Mouse (Mus musculus): ENCODE results near the gene Plod3. TPM values are rescaled to one million over a fixed set of nuclear protein-coding genes. Genes with fewer than 3 reads are reported as not detected.

Plod3 gene
- total RNA-seq, 2 experiments from 2014 or later, result 21.8 to 24.3 TPM

DNA sequence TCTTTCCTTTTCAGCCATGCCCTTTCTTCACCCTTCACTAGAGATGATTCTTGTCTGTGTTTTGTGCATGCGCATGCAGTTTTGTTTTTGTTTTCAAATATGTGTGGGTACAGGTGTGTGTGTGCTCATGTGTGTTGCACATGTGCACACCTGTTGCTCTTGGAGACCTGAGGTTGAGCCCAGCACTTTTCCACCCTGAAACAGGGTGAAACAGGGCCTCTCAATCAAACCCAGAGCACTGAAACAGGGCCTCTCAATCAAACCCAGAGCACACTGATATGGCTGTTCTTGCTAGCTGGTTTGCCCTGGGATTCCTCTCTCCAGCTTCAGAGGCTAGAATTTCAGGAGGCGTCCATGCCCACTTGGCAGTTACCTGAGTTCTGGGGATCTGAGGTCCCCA is 13.8 kb downstream of the Plod3 start:
- intact Hi-C loops (cut with DNase I; ENCODE audit: low total_unique reads), result no loop called here
- DNase-seq, result no peak

DNA sequence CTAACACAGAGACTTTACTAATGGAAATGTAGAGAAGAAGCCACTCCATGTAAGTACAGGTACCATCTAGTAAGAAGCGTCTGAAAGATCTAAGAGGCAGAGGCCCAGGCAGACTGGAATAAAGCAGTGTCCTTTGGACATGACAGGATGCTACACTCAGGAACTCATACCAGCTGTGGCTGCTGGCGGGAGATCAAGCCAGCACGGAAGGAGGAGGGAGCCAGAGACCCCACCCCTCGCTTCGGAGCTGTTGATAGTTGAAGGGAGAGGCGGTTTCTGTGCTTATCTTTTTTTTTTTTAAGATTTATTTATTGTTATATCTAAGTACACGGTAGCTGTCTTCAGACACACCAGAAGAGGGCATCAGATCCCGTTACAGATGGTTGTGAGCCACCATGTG is 20.5 kb downstream of the Plod3 start:
- intact Hi-C loops (cut with DNase I; ENCODE audit: low total_unique reads), result no loop called here
- no peak for DNase-seq

DNA sequence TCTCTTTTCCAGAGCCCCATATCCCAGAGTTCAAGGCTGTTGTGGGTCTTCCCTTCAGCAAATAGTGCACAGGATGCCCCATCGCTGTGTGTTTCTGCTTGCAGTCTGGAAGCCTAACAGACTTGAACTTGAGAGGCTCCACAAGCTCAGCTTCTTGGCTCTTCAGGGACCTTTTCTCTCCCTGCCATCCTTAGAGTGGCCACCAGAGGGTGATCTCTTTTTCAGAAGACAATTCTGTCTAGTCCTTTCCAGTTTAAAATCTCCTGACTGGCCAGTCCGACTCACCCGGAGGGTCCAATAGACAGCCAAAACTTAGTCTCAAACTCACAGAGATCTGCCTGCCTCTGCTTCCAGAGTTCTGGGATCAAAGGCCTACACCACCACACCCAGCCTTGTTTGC is 23.2 kb downstream of the Plod3 start:
- peak; percentile 42 for DNase-seq
- intact Hi-C loops (cut with DNase I; ENCODE audit: low total_unique reads), result no loop called here

DNA sequence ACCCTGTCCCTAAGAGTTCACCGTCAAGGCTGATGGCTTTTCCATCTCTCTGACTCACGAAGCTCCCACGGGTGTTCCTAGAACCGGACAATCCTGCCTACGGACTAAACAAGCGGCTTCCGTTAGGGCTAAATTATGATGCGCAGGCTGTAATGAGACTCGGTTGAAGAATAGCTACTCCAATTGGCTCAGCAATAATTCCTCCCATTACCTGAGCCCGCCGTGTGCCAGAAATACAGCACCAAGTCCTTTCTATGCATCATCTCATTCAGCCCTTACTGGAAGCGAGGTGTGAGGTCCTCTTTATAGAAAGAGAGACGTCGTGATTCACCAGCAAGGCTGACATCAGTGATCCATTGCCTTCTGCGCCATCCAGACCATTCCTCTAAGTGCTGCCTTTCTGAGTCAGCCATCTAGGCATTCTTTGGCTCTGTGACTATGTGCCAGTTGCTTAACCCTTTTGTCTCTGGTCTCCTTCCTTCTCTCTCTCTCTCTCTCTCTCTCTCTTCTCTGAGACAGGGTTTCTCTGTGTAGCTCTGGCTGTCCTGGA is 25.7 kb downstream of the Plod3 start:
- intact Hi-C loops (cut with DNase I; ENCODE audit: low total_unique reads), result no loop called here
- DNase-seq, result no peak

DNA sequence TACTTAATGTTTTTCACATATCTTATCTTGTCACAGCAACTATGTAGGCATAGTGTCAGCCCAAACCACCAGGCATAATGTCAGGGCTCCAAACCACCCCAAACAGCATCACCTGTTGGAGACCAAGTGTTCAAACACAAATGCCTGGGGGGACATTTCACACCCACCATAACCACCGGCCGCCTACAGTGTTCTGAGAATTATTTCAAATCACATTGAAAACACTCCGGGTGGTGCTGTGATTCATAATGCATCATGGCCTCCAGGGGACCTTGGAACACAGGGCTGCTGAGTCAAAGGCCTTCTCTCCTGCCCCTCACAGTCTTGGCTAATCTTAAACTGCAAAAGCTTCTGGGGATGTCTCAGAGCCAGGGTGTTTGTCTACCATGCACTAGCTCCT is 29.1 kb downstream of the Plod3 start:
- intact Hi-C loops (cut with DNase I; ENCODE audit: low total_unique reads), result no loop called here
- DNase-seq, result no peak

DNA sequence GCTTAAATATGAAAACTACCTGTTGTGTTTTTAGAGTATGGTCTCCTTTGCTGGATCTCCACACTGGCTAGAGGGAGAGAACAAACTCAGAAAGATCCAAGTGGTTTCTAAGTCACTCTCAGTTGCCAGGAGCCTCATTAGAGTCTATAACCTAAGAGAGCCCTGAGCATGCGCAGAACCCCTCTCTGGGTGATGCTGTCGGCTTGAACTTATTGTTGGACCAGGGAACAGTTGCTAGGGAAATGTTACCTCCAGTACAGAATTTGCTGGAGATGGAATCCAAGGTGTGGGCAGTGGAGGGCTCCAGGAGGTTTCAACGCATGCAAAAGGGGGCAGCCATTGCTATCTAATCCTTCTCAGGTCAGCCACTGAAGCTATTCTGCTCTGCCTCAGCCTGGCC is 37.5 kb downstream of the Plod3 start:
- intact Hi-C loops (cut with DNase I; ENCODE audit: low total_unique reads), result no loop called here
- no peak for DNase-seq

DNA sequence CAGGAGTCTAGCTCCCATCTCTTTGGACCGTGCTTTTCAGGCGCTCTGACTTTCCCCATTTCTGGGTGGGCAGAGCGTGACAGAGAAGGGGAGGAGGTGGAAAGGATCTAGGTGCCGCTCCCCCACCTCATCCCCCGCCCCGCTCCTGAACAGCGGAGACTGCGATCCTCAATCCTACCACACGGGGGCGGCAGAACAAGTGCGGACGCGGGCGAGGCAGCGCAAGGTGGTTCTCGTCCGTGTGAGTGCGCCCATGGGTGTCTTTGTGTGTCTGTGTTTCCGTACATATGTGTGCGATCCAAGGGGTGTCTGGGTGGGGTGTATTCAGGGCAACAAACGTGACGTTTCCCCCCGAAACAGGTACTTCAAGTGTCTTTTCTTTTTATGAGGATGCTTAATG is 38.3 kb downstream of the Plod3 start:
- peak; percentile 77 for DNase-seq
- intact Hi-C loops (cut with DNase I; ENCODE audit: low total_unique reads), result no loop called here

DNA sequence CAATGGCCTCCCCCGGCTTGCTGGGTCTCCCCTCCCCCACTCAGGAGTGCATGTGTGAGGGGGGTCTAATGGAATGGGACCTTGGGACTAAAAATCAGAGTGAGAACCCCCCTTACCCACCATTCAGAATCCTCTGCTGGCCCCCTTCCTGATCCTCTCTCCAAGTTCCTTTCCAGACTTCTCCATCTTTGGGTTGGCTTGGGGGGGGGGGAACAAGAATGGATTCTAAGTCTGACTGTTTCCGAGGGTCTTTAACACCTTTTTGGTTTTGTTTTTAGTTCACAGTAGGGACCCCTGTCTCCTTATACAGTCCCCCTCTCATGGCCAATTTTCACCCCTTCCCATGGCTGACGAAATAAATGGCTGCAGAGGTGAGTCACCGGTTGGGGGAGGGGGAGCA is 39.3 kb downstream of the Plod3 start, which contains the start of gene Vgf:
Gene Vgf (plus strand): TSS at position 301 of the 400 bp plus-strand sequence.
- intact Hi-C loops (cut with DNase I; ENCODE audit: low total_unique reads), result loop anchor here (2.0 kb wide), 1 partner anchor 81 kb away; no protein-coding TSS in a partner anchor

DNA sequence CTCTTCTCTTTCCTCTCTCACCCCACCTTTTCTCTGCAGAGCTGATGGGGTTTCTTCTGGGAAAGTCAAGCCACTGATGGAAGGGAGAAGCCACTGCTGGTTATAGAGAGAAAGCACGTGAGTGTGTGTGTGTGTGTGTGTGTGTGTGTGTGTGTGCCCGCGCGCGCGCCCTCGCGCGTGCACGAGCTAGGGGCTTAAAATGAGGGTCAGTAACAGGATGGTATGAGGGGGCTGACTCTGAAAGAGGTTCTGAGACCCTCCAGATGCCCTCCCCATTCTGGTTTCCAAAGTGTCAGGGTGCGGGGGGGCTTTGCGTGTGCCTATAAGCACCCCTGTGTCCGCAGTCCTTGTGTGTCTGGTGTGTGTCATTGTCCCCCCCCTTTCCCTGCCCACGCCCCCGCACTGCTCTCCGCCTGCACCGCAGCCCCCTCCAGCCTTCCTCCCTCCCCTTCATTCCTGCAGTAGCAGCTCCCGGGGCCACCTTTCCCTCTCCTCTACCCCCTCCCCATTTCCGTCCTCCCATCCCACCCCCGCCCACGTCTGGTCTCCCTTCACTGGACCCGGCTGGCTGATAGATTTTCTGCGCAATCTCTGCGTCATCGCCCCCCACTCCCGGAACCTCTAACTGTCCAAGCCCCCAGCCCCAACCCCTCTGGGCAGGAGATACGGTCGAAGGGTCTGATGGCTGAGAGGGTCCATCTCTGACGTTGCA is 41.9 kb downstream of the Plod3 start:
- DNase-seq, result no peak
- intact Hi-C loops (cut with DNase I; ENCODE audit: low total_unique reads), result no loop called here

More for the DNA sequence above, 39.3 kb downstream of the Plod3 start, which contains the start of gene Vgf:
- no peak for DNase-seq

DNA sequence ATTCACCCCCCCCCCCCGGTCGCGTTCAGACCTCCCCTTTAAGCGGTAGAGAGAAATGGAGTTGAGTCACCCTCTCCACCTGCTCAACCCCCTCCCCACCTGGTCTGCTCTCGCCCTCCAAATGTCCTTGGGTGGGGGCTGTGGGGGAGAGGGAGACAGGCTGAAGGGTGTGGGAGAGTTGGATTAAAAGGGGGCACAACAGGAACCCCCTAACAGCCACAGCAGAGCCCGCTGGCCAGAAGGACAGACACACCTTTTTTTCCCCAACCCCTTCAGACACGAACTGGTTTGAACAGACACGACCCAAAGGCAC is 42.4 kb downstream of the Plod3 start:
- intact Hi-C loops (cut with DNase I; ENCODE audit: low total_unique reads), result no loop called here

DNA sequence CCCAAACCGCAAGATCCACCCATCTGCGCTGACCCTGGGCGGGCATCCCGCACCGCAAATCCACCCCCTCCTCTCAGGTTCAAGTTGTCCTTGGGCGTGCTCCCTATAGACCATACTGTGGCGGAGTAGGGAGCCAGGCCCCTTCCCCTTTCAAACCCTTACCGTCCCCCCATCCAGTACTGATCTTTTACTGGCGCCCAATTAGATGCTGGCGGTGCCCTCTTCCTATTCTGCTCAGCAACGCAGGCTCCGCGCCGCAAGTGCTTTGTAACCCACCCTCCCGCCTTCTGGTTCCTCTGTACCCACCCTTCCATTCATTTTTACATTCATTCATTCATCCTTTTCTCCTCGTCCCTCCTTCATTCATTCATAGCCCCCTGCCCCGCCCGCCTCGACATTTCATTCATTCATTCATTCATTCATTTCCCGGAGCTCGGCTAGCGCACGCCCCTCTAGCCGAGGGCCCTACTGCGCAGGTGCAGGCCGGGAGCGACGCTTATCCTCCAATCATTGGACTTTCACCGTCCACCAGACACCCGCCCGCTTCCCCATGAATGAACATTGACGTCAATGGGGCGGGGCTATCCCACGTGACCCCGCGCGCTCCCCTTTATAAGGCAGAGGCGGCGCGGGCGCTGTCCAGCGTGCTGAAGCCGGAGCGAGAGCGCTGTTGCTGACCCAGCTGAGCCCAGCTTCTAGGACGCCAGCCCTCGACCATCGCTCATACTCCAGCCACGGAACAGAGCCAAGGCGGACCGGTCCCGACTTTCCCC is 43.0 kb downstream of the Plod3 start:
- intact Hi-C loops (cut with DNase I; ENCODE audit: low total_unique reads), result no loop called here
- DNase-seq, result peak; percentile 96

More for the DNA sequence above, 42.4 kb downstream of the Plod3 start:
- no peak for DNase-seq

DNA sequence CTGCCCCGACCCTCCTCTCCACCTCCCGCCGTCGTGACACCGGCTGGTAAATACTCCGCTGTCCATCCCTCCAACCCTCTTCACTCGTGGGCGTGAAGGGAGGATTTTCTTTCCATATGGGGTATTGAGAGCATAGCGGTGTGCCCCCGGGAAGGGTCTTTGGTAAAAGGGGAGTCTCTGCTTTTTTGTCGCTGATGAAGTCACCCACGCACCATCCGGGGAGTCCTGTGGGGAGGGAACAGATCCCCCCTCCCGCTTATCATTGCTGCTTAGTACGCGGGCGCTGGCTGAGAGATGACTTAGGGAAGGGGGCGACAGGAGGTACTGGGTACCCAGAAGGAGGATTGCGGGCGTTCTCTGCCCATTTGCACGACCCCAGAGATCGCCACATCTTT is 43.6 kb downstream of the Plod3 start:
- intact Hi-C loops (cut with DNase I; ENCODE audit: low total_unique reads), result no loop called here
- DNase-seq, result no peak

DNA sequence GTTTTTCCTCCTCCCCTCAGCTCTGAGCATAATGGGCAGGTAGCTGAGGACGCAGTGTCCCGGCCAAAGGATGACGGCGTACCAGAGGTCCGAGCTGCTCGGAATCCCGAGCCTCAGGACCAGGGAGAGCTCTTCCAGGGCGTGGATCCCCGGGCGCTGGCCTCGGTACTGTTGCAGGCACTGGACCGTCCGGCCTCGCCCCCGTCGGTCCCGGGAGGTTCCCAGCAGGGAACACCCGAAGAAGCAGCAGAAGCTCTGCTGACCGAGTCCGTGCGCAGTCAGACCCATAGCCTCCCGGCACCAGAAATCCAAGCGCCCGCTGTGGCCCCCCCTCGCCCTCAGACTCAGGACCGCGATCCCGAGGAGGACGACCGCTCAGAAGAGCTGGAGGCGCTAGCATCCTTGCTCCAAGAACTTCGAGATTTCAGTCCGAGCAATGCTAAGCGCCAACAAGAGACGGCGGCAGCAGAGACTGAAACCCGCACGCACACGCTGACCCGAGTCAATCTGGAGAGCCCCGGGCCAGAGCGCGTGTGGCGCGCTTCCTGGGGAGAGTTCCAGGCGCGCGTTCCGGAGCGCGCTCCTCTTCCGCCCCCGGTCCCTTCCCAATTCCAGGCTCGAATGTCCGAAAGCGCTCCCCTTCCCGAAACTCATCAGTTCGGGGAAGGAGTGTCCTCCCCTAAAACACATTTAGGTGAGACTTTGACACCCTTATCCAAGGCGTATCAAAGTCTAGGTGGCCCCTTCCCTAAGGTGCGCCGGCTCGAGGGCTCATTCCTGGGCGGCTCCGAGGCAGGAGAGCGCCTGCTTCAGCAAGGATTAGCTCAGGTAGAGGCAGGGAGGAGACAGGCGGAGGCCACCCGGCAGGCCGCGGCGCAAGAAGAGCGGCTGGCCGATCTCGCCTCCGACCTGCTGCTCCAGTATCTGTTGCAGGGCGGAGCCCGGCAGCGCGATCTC is 44.5 kb downstream of the Plod3 start:
- intact Hi-C loops (cut with DNase I; ENCODE audit: low total_unique reads), result no loop called here
- peak; percentile 47 for DNase-seq

DNA sequence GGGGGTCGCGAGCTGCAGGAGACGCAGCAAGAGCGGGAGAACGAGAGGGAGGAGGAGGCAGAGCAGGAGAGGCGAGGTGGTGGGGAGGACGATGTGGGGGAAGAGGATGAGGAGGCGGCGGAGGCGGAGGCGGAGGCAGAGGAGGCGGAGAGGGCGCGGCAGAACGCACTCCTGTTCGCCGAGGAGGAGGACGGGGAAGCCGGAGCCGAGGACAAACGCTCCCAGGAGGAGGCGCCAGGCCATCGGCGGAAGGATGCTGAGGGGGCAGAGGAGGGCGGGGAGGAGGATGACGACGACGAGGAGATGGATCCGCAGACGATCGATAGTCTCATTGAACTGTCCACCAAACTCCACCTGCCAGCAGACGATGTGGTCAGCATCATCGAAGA is 45.2 kb downstream of the Plod3 start:
- intact Hi-C loops (cut with DNase I; ENCODE audit: low total_unique reads), result no loop called here
- no peak for DNase-seq

DNA sequence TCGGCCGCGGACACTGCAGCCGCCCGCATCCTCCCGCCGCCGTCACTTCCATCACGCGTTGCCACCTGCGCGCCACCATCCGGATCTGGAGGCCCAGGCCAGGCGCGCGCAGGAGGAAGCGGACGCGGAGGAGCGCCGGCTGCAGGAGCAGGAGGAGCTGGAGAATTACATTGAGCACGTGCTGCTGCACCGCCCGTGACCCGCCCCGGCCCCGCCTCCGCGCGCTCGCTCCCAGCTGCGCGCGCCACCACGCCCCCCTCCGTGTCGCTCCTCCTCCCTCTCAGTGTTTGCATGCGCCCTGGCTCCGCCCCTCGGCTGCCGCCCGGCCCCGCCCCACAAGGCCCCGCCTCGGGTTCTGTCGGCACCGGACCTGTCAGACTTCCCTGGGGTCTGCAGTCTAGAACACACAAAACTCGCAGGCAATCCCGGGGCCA is 45.8 kb downstream of the Plod3 start:
- intact Hi-C loops (cut with DNase I; ENCODE audit: low total_unique reads), result no loop called here
- peak; percentile 85 for DNase-seq

DNA sequence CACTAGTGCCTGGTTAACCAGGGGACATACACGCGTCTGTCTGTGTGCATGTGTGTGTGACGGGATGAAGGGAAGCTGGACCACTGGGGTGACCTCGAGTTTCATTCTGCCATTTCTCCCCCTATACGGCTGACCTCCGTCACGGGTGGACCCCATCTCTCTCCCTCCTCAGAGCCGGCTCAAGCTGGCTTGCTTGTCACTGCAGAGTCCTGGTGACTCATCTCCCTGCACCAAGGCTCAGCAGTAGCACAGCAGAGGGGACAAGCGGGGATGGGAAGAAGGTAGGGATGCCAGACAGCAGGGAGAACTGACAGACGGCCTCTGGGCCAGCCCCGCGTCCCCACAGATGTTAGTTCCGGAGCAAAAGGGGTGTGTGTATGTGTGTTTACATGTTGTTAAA is 49.4 kb downstream of the Plod3 start:
- no peak for DNase-seq
- intact Hi-C loops (cut with DNase I; ENCODE audit: low total_unique reads), result no loop called here

DNA sequence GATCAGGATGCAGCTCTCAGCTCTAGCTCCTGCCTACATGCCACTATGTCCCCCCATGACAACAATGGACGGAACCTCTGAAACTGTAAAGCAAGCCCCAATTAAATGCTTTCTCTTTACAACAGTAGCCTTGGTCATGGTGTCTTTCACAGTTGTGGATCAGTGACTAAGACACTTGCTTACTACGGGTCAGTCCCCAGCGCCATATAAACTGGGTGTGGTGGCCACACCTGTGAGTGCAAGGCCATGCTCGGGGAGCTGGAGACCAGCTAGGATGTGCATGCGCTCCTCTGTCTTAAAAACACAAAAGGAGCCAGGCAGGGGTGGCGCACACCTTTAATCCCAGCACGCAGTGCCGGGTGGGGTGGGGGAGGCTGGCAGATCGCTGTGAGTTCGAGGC is 52.6 kb downstream of the Plod3 start:
- DNase-seq, result no peak
- intact Hi-C loops (cut with DNase I; ENCODE audit: low total_unique reads), result no loop called here

DNA sequence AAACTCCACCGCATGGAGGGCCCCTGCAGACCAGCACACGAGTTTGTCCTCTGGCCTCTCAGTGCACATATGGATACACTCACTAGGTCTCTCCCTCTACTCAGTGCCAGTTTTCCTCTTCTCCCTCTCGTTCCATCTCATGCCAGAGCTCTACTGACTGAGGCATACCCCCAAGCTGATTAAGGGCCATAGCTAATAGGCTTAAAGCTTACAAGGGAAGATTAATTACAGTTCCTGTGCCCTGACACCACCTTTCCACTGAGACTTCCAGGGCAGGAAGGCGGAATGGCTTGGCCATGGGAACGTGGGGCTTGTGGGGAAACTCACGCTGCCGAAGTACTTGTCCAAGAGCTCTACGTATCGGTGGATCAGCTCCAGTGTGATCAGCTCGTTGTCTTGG is 54.6 kb downstream of the Plod3 start:
- no peak for DNase-seq
- intact Hi-C loops (cut with DNase I; ENCODE audit: low total_unique reads), result no loop called here

DNA sequence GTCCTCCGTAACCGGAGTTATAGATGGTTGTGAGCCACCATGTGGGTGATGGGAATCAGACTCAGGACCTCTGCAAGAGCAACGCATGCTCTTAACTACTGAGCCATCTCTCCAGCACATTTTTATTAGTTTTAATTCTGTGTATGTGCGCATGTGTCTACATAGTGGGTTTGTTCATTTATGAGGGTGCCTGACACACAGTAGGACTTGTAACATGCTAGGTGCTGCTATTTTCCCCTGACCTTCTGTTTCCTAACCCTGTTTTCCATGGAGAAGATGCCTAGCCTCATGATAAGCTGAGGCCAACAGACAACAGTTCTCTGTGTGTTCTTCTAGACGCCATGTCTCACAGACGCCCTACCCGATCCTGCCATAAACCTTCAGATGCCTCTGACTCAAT is 57.2 kb downstream of the Plod3 start:
- DNase-seq, result no peak
- intact Hi-C loops (cut with DNase I; ENCODE audit: low total_unique reads), result no loop called here

Measured in gastrocnemius, postnatal 14 days (tissue).